Mouse (Mus musculus): ENCODE data around the gene Sel1l3. TPM values are rescaled to one million over a fixed set of nuclear protein-coding genes. Genes with fewer than 3 reads are reported as not detected.

Gene Sel1l3
- polyA plus RNA-seq, 1 experiment, result 2.4 TPM

- 96% methylated on average over 5 of the region's 5 CpGs for WGBS
These were observed 100.8 kb downstream of the Sel1l3 start for GRCm38 (mm10) chr5:53112942-53113341.

DNA sequence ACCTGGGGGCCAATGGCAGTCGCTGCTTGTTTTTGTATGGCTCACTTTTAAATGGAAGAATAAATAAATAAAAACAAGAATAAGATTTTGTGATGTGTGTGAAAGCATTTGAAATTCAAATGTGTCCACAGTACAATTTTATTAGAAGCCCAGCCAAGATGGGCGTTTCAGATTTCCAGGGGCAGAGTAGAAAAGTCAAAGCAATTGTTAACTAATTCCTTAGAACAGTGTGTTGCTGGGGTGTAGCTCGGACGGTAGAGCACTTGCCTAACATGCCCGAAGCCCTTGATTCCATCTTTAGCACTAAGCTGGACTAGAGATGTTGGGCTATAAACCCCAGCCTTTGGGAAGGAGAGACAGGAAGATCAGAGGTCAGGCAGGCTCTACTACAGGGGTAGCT lies 102.7 kb downstream of the Sel1l3 start:
- 93% methylated on average over 5 of the region's 5 CpGs for WGBS

More at GRCm38 (mm10) chr5:53112942-53113341, 100.8 kb downstream of the Sel1l3 start:
- Histone ChIP-seq H3K27me3 (ENCODE audit: control insufficient read depth, insufficient read depth, low read length) (no peaks in the 10 kb centered on the region), H3K4me1 (replicated peaks; ENCODE audit: control insufficient read depth, insufficient read depth, low read length) (no peaks in the 10 kb centered on the region), H3K4me3 (ENCODE audit: control insufficient read depth, insufficient read depth, low read length) (no peak overlapping the region), H3K36me3 (ENCODE audit: control insufficient read depth, insufficient read depth, low read length) (no peaks in the 10 kb centered on the region), H3K27ac (ENCODE audit: control insufficient read depth, insufficient read depth, low read length) (no peak overlapping the region)
- TF ChIP-seq POLR2A (IDR thresholded peaks at IDR 0.05; ENCODE audit: control insufficient read depth, extremely low read depth, insufficient read depth, low read length, poor library complexity) (no peak), CTCF (IDR thresholded peaks at IDR 0.05; ENCODE audit: borderline replicate concordance, control insufficient read depth, extremely low read depth, insufficient read depth, low read length, poor library complexity) (no peak)
- DNase-seq, result no peak

DNA sequence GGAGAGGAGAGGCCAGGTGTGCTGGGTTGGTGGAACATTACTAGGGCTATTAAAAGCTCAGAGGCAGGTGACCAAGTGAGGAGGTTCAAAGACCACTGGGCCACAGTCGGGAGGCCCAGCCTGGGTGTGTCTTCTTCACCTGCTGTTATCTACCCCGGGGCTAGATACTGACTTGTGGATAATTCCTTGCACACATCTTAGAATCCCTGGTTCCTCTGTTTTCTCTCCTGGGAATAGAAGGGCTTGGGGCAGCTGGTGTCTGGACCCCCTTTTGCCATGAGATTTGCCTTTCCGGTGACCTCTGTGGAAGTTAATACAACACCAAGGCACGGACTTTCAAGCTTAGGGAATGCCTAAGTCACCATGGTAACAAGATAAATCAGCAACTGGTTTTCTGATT lies 103.5 kb downstream of the Sel1l3 start:
- Histone ChIP-seq H3K4me1 (replicated peaks; ENCODE audit: control insufficient read depth, insufficient read depth, low read length) (no peaks in the 10 kb centered on the region), H3K36me3 (ENCODE audit: control insufficient read depth, insufficient read depth, low read length) (no peaks in the 10 kb centered on the region), H3K4me3 (ENCODE audit: control insufficient read depth, insufficient read depth, low read length) (no peak overlapping the region), H3K27ac (ENCODE audit: control insufficient read depth, insufficient read depth, low read length) (no peak overlapping the region), H3K27me3 (ENCODE audit: control insufficient read depth, insufficient read depth, low read length) (no peaks in the 10 kb centered on the region)
- WGBS, result 88% methylated on average over 4 of the region's 4 CpGs
- DNase-seq, result no peak
- no peak for TF ChIP-seq CTCF (IDR thresholded peaks at IDR 0.05; ENCODE audit: borderline replicate concordance, control insufficient read depth, extremely low read depth, insufficient read depth, low read length, poor library complexity)
- TF ChIP-seq POLR2A (IDR thresholded peaks at IDR 0.05; ENCODE audit: control insufficient read depth, extremely low read depth, insufficient read depth, low read length, poor library complexity), result no peak

More for the DNA sequence above, 102.7 kb downstream of the Sel1l3 start:
- Histone ChIP-seq H3K27me3 (ENCODE audit: control insufficient read depth, insufficient read depth, low read length) (no peaks in the 10 kb centered on the region), H3K4me3 (ENCODE audit: control insufficient read depth, insufficient read depth, low read length) (no peak overlapping the region), H3K27ac (ENCODE audit: control insufficient read depth, insufficient read depth, low read length) (no peak overlapping the region), H3K36me3 (ENCODE audit: control insufficient read depth, insufficient read depth, low read length) (no peaks in the 10 kb centered on the region), H3K4me1 (replicated peaks; ENCODE audit: control insufficient read depth, insufficient read depth, low read length) (no peaks in the 10 kb centered on the region)
- TF ChIP-seq POLR2A (IDR thresholded peaks at IDR 0.05; ENCODE audit: control insufficient read depth, extremely low read depth, insufficient read depth, low read length, poor library complexity) (no peak), CTCF (IDR thresholded peaks at IDR 0.05; ENCODE audit: borderline replicate concordance, control insufficient read depth, extremely low read depth, insufficient read depth, low read length, poor library complexity) (no peak)
- no peak for DNase-seq

- Histone ChIP-seq H3K27ac (ENCODE audit: control insufficient read depth, insufficient read depth, low read length) (no peak overlapping the region), H3K27me3 (ENCODE audit: control insufficient read depth, insufficient read depth, low read length) (no peaks in the 10 kb centered on the region), H3K36me3 (ENCODE audit: control insufficient read depth, insufficient read depth, low read length) (no peaks in the 10 kb centered on the region), H3K4me1 (replicated peaks; ENCODE audit: control insufficient read depth, insufficient read depth, low read length) (no peaks in the 10 kb centered on the region), H3K4me3 (ENCODE audit: control insufficient read depth, insufficient read depth, low read length) (no peak overlapping the region)
- no peak for TF ChIP-seq POLR2A (IDR thresholded peaks at IDR 0.05; ENCODE audit: control insufficient read depth, extremely low read depth, insufficient read depth, low read length, poor library complexity)
- no peak for TF ChIP-seq CTCF (IDR thresholded peaks at IDR 0.05; ENCODE audit: borderline replicate concordance, control insufficient read depth, extremely low read depth, insufficient read depth, low read length, poor library complexity)
- 89% methylated on average over 1 of the region's 1 CpGs for WGBS
- DNase-seq, result no peak
These were observed 105.1 kb downstream of the Sel1l3 start for GRCm38 (mm10) chr5:53108668-53109067.

DNA sequence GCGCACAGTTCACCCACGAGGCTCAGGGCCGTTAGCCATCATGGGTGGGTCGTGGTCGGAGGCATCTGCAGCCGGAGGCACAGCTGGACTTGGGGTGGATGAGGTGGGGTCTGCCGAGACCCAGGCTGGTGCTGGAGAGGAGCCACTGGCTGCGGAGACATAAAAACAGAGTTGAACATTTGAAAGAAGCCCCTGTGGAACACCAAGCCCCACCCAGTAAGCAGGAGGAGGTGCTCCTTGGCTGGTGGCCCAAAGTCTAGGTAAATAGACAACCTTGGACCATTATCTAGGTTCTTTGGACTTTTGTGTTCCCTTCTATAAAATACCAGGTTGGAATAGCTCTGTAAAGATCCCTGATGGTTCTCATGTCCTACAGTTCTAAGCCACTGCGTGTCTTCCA lies 105.7 kb downstream of the Sel1l3 start:
- Histone ChIP-seq H3K27me3 (ENCODE audit: control insufficient read depth, insufficient read depth, low read length) (no peaks in the 10 kb centered on the region), H3K27ac (ENCODE audit: control insufficient read depth, insufficient read depth, low read length) (no peak overlapping the region), H3K4me1 (replicated peaks; ENCODE audit: control insufficient read depth, insufficient read depth, low read length) (no peaks in the 10 kb centered on the region), H3K36me3 (ENCODE audit: control insufficient read depth, insufficient read depth, low read length) (no peaks in the 10 kb centered on the region), H3K4me3 (ENCODE audit: control insufficient read depth, insufficient read depth, low read length) (no peak overlapping the region)
- no peak for DNase-seq
- 82% methylated on average over 9 of the region's 9 CpGs for WGBS
- TF ChIP-seq CTCF (IDR thresholded peaks at IDR 0.05; ENCODE audit: borderline replicate concordance, control insufficient read depth, extremely low read depth, insufficient read depth, low read length, poor library complexity), result no peak
- no peak for TF ChIP-seq POLR2A (IDR thresholded peaks at IDR 0.05; ENCODE audit: control insufficient read depth, extremely low read depth, insufficient read depth, low read length, poor library complexity)

- H3K27ac ChIP-seq (ENCODE audit: control insufficient read depth, insufficient read depth, low read length), result no peak overlapping the region
- no peak for TF ChIP-seq CTCF (IDR thresholded peaks at IDR 0.05; ENCODE audit: borderline replicate concordance, control insufficient read depth, extremely low read depth, insufficient read depth, low read length, poor library complexity)
- TF ChIP-seq POLR2A (IDR thresholded peaks at IDR 0.05; ENCODE audit: control insufficient read depth, extremely low read depth, insufficient read depth, low read length, poor library complexity), result no peak
These were observed 107.0 kb downstream of the Sel1l3 start for GRCm38 (mm10) chr5:53106731-53107130.

DNA sequence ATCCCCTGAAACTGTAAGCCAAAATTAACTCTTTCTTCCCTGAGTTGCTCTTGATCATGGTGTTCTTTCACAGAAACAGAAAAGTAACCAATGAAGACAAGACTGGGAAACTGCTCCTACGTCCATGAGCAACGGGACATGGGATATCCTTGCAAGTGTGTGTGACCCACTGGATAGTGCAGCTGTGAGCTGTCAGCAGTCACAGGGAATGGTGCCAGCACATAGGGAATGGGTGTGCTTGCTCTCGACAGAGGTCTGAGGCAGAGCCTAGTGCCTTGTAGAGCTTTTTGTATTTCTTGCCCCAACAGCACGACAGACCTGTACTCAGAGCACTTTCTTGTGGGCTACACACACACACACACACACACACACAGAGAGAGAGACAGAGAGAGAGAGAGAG lies 107.6 kb downstream of the Sel1l3 start:
- DNase-seq, result no peak
- H3K27ac ChIP-seq (ENCODE audit: control insufficient read depth, insufficient read depth, low read length), result no peak overlapping the region
- no peak for TF ChIP-seq CTCF (IDR thresholded peaks at IDR 0.05; ENCODE audit: borderline replicate concordance, control insufficient read depth, extremely low read depth, insufficient read depth, low read length, poor library complexity)
- TF ChIP-seq POLR2A (IDR thresholded peaks at IDR 0.05; ENCODE audit: control insufficient read depth, extremely low read depth, insufficient read depth, low read length, poor library complexity), result no peak
- 73% methylated on average over 4 of the region's 4 CpGs for WGBS
- no peaks in the 10 kb centered on the region for H3K4me1 ChIP-seq (replicated peaks; ENCODE audit: control insufficient read depth, insufficient read depth, low read length)
- no peak overlapping the region for H3K4me3 ChIP-seq (ENCODE audit: control insufficient read depth, insufficient read depth, low read length)
- no peaks in the 10 kb centered on the region for H3K36me3 ChIP-seq (ENCODE audit: control insufficient read depth, insufficient read depth, low read length)
- no peaks in the 10 kb centered on the region for H3K27me3 ChIP-seq (ENCODE audit: control insufficient read depth, insufficient read depth, low read length)

More at GRCm38 (mm10) chr5:53106731-53107130, 107.0 kb downstream of the Sel1l3 start:
- H3K36me3 ChIP-seq (ENCODE audit: control insufficient read depth, insufficient read depth, low read length), result no peaks in the 10 kb centered on the region
- no peaks in the 10 kb centered on the region for H3K4me1 ChIP-seq (replicated peaks; ENCODE audit: control insufficient read depth, insufficient read depth, low read length)
- WGBS, result 29% methylated on average over 4 of the region's 4 CpGs
- no peak overlapping the region for H3K4me3 ChIP-seq (ENCODE audit: control insufficient read depth, insufficient read depth, low read length)
- no peaks in the 10 kb centered on the region for H3K27me3 ChIP-seq (ENCODE audit: control insufficient read depth, insufficient read depth, low read length)
- no peak for DNase-seq

Data from thymus, adult 2 months (tissue).